Mouse (Mus musculus) megakaryocyte, embryonic 14.5 days (primary cell): ENCODE results near the gene Cxcl9.

Source experiments
- FLI1 ChIP-seq: IDR thresholded peaks from 2 replicates; pipeline ENCODE4 v1.6.1; 2012; ENCODE audit warnings: low read length, inconsistent platforms, mixed read lengths
- GATA1 ChIP-seq: IDR thresholded peaks from 3 replicates; pipeline ENCODE4 v1.6.1; 2012; ENCODE audit warnings: mixed read lengths, low read length, inconsistent platforms, borderline replicate concordance

DNA sequence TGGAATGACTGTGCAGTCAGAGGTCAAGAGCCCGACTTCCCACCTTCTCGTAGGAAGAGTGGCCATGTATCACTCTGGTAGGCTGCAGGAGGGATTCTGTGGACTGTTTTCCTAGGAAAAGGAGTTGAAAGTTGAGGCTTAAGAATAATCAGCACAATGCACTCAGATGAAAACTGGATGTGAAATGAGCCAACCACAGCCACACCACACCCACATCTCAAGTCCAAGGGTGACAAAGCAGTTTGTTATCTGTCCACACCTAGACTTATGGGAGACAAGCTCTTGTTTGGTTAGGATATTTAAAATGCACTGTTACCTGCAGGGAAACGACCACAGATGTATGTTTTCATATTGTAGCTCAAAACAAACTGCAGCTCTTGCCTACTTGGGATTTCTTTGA, 44.8 kb downstream of the Cxcl9 start:
- TF ChIP-seq GATA1 (no peak), FLI1 (no peak)
